Mouse (Mus musculus) liver, embryonic 13.5 days (tissue): Measurements from ENCODE around the gene Gdf10. TPM values are rescaled to one million over a fixed set of nuclear protein-coding genes. Genes with fewer than 3 reads are reported as not detected.
A peak's percentile ranks its signal among the peaks of the same experiment; 100 is the strongest.

Experiments
- ATAC-seq: fragments of 200-750 bp; cut with Nextera tagmentation; 2 replicates; pipeline ENCODE4 v1.8.0; 2017; ENCODE audit warnings: low read depth, mild to moderate bottlenecking, moderate number of reproducible peaks, moderate library complexity
- DNase-seq: peaks from one replicate; pipeline ENCODE4 v3.0.0; 2022
- H3K27ac ChIP-seq: fragments of 300-500 bp; sonication (generic); 2 replicates; pipeline ENCODE4 v1.5.1; 2015; ENCODE audit warnings: moderate library complexity, mild to moderate bottlenecking, inconsistent platforms
- H3K27me3 ChIP-seq: fragments of 300-500 bp; sonication (generic); 2 replicates; pipeline ENCODE4 v1.6.1; 2015; ENCODE audit warnings: mild to moderate bottlenecking, inconsistent platforms
- H3K36me3 ChIP-seq: fragments of 300-500 bp; sonication (generic); 2 replicates; pipeline ENCODE4 v1.6.1; 2015; ENCODE audit warnings: mild to moderate bottlenecking, inconsistent platforms
- H3K4me1 ChIP-seq: fragments of 300-500 bp; sonication (generic); replicated peaks from 2 replicates; pipeline ENCODE4 v1.6.1; 2015; ENCODE audit warnings: inconsistent platforms
- H3K4me2 ChIP-seq: fragments of 300-500 bp; sonication (generic); 2 replicates; pipeline ENCODE4 v1.6.1; 2015; ENCODE audit warnings: inconsistent platforms, mild to moderate bottlenecking, moderate library complexity
- H3K4me3 ChIP-seq: fragments of 300-500 bp; sonication (generic); replicated peaks from 2 replicates; pipeline ENCODE4 v1.5.1; 2015; ENCODE audit warnings: mild to moderate bottlenecking, inconsistent platforms
- H3K9ac ChIP-seq: fragments of 300-500 bp; sonication (generic); 2 replicates; pipeline ENCODE4 v1.6.1; 2015; ENCODE audit warnings: mild to moderate bottlenecking, inconsistent platforms
- H3K9me3 ChIP-seq: fragments of 300-500 bp; sonication (generic); replicated peaks from 2 replicates; pipeline ENCODE4 v1.6.1; 2016; ENCODE audit warnings: inconsistent platforms
- WGBS: fragments of 180-500 bp; shearing (Covaris S2); methylation state at CpG from one replicate; pipeline ENCODE4 v1.1.7; 2015; ENCODE audit not compliant: insufficient replicate concordance; 5-methylcytosine and 5-hydroxymethylcytosine counted together
- polyA plus RNA-seq: library from polyadenylated mRNA; unstranded; fragments of >200 nt; fragmentation: Nextera tagmentation; extraction: Ambion mirVana; gene quantifications from 2 replicates; pipeline ENCODE4 v1.2.1, GENCODE M21; 2015

Gdf10 gene
- polyA plus RNA-seq, 1 experiment from 2014 or later, result 5.6 TPM

DNA sequence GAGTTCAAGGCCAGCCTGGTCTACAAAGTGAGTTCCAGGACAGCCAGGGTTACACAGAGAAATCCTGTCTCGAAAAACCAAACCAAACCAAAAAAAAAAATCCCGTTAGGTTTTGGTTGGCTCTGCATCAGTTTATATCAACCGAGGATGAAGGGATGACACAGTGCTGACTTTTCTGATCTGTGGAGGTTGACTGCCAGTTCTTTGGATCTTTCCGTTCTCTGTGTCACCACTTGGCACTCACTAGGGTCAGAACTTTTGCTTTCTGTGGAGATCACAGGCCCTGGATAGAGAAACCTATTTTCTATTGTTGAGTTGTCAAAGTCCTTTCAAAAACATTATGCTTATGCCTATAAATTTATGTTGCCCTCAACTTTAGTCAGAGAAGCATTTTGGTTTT lies 20.6 kb upstream of the Gdf10 start:
- Histone ChIP-seq H3K27me3 (no peaks in the 10 kb centered on the region), H3K4me2 (no peak overlapping the region), H3K27ac (no peak overlapping the region), H3K9ac (no peak overlapping the region), H3K4me3 (no peak overlapping the region), H3K9me3 (no peaks in the 10 kb centered on the region), H3K4me1 (no peaks in the 10 kb centered on the region), H3K36me3 (no peaks in the 10 kb centered on the region)
- DNase-seq, result no peak
- ATAC-seq, result no peak
- 67% methylated on average over 4 of the region's 4 CpGs for whole genome bisulfite sequencing

DNA sequence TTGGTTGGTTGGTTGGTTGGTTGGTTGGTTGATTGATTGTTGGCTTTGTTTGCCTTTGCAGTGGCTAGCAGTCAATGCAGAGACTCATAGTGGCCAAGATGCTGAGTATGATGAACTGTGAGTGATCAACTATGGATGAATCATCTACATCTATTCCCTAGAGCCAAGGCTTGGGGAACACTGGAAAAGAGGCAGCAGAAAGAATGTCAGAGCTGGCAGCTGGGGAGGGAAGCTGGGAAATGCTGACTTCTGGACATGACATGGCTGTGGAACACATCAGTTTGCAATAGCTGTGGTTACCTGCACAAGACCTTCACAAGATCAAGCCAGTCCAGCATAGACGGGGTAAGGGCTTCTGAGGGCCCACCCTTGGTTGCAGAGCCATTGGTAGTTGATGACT lies 20.2 kb upstream of the Gdf10 start:
- Histone ChIP-seq H3K4me1 (no peaks in the 10 kb centered on the region), H3K4me3 (no peak overlapping the region), H3K9ac (no peak overlapping the region), H3K27ac (no peak overlapping the region), H3K4me2 (no peak overlapping the region), H3K27me3 (no peaks in the 10 kb centered on the region), H3K9me3 (no peaks in the 10 kb centered on the region), H3K36me3 (no peaks in the 10 kb centered on the region)
- ATAC-seq, result no peak
- 45% methylated on average over 1 of the region's 1 CpGs for WGBS
- no peak for DNase-seq

DNA sequence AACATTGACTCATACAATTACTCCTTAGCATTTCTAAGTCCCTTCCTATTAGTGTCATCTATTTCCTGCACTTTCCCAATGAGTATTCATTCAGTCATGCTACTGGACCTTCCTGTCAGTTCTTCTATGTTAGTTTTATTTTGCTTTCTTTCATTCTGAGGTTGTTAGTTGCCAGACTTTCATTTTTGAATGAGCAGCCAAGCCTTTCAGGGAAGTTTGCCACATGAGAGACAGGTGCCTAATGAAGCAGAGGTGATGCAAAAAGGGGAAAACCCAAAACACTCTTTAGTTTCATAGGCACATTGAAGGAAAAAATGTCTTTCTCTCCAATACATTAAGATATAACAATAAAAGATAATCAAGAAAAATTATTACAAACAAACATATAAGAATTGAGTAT lies 18.5 kb upstream of the Gdf10 start:
- no peak overlapping the region for H3K9ac ChIP-seq
- no peaks in the 10 kb centered on the region for H3K9me3 ChIP-seq
- H3K27me3 ChIP-seq, result no peaks in the 10 kb centered on the region
- H3K4me3 ChIP-seq, result no peak overlapping the region
- no peaks in the 10 kb centered on the region for H3K36me3 ChIP-seq
- DNase-seq (no peak), ATAC-seq (no peak)
- no peak overlapping the region for H3K4me2 ChIP-seq
- H3K27ac ChIP-seq, result no peak overlapping the region
- no peaks in the 10 kb centered on the region for H3K4me1 ChIP-seq

DNA sequence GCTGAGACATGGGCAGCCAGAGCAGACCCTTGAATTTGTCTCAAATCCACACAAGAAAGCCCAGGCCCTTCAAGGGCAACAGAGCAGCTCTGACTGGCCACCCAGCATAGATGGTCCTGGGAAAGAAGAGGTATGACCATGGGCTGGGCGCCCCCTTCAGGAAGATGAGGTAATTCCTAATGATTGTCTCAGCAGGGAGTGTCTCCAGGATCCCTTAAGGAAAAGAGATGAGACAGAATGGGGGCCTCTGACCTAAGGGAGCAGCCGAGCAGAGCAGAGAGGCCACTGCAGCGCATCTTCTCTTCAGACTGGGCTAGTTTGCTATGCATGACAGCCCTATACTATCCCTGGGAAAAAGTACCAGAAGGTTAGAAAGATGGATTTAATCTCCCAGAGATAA lies 9.7 kb upstream of the Gdf10 start:
- H3K27ac ChIP-seq, result no peak overlapping the region
- H3K4me2 ChIP-seq, result no peak overlapping the region
- no peak overlapping the region for H3K4me3 ChIP-seq
- 38% methylated on average over 3 of the region's 3 CpGs for WGBS
- no peak overlapping the region for H3K9ac ChIP-seq
- H3K36me3 ChIP-seq, result no peaks in the 10 kb centered on the region
- no peaks in the 10 kb centered on the region for H3K27me3 ChIP-seq
- DNase-seq (no peak), ATAC-seq (no peak)
- no peaks in the 10 kb centered on the region for H3K9me3 ChIP-seq
- H3K4me1 ChIP-seq, result no peaks in the 10 kb centered on the region

DNA sequence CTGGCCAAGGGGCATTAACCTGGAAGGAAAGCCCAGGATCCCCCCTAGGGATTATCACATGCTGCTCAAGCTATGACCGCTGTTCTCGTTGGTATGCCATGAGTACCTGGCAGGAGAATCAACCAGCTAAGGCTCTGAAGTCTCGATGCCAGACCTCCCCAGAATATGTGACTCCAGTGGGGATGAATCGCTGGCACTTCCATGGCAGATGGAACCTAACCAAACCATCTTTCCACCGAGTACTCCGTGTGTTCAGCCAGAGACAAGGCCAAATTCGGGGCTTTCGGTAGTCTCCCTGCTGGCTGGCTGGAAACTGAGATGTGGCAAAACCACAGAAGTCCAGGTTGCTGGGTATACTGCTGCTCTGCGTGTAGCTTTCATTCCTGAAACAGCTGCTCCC lies 9.2 kb upstream of the Gdf10 start:
- Histone ChIP-seq H3K9ac (no peak overlapping the region), H3K9me3 (no peaks in the 10 kb centered on the region), H3K4me3 (no peak overlapping the region), H3K4me1 (no peaks in the 10 kb centered on the region), H3K27me3 (peaks cover 2% of the 10 kb centered on the region; the same call in 1 of the 2 replicates), H3K27ac (no peak overlapping the region), H3K36me3 (no peaks in the 10 kb centered on the region), H3K4me2 (no peak overlapping the region)
- ATAC-seq, result no peak
- 70% methylated on average over 9 of the region's 9 CpGs for WGBS
- DNase-seq, result no peak

DNA sequence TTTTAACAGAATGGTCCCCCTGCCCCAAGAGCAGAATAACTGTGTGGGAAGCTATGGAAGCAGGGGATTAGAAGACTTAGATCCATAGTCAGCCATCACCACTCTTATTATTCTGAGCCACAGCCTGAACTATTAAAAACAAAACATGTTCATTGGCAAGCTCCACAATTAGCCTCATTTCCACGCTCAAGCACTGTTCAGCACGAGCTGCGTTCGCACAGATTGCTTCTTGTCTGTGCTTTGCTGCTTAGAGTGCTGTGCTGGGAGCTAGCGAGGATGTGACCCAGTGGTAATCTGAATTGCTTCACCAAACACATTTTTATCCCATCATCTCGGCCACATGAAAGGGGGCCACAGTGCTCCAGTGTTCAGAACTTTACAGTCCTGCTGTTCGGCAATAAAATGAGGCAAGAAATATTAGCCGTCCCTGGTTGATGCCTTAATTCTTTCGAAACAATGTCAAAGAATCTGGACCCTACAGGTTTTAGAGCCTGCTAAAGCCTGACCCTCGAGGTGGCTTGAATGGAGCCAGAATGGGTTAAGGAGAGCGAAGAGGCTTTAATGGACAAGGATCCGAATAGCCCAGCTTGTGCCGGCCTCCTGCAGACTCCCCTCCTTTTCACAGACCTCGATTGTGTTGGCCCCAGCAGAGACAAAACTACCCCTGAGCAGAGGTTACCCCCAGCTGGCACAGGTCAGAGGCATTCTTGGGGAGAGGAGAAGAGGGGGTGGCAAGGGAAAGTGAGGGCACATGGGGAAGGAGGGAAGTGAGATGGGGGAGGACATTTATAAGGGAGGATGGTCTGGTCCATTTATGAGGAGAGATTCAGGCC lies 2.4 kb upstream of the Gdf10 start:
- Histone ChIP-seq H3K27ac (no peak overlapping the region), H3K36me3 (no peaks in the 10 kb centered on the region), H3K27me3 (peaks cover 67% of the 10 kb centered on the region), H3K9me3 (no peaks in the 10 kb centered on the region), H3K4me3 (no peak overlapping the region), H3K9ac (no peak overlapping the region), H3K4me1 (no peaks in the 10 kb centered on the region), H3K4me2 (no peak overlapping the region)
- DNase-seq (no peak), ATAC-seq (no peak)
- WGBS, result 51% methylated on average over 14 of the region's 14 CpGs

DNA sequence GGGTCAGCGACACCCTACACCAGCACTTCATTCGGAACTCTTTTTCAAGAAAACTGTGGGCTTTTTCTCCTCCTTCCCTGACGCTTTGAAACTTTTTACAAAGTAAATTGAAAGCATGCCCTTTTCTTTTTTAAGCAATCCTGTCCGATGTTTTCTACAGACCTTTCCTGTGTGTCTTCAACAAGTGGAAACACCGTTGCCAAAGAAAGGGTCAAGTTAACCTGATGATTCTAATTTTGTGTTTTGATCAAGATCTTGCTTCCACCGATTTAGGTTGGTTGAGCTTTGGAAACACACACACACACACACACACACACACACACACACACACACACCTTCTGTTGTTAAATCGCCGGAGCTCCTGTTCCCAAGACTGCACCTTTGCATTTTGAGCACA lies 618 bp upstream of the Gdf10 start:
- no peak for DNase-seq
- Histone ChIP-seq H3K4me2 (peak overlapping the region; percentile 58), H3K27ac (no peak overlapping the region), H3K36me3 (no peaks in the 10 kb centered on the region), H3K9ac (no peak overlapping the region), H3K9me3 (no peaks in the 10 kb centered on the region), H3K4me3 (peak overlapping the region; percentile 41; the same call in 1 of the 2 replicates), H3K27me3 (peaks cover 78% of the 10 kb centered on the region), H3K4me1 (no peaks in the 10 kb centered on the region)
- ATAC-seq, result no peak
- 18% methylated on average over 8 of the region's 8 CpGs for WGBS

DNA sequence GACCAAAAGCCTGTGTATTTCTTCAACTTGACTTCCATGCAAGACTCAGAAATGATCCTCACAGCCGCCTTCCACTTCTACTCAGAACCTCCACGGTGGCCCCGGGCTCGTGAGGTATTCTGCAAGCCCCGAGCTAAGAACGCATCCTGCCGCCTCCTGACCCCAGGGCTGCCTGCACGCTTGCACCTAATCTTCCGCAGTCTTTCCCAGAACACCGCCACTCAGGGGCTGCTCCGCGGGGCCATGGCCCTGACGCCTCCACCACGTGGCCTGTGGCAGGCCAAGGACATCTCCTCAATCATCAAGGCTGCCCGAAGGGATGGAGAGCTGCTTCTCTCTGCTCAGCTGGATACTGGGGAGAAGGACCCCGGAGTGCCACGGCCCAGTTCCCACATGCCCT lies 8.5 kb downstream of the Gdf10 start:
- Histone ChIP-seq H3K4me3 (no peak overlapping the region), H3K27ac (no peak overlapping the region), H3K9ac (no peak overlapping the region), H3K27me3 (peaks cover 25% of the 10 kb centered on the region), H3K4me1 (no peaks in the 10 kb centered on the region), H3K4me2 (no peak overlapping the region), H3K36me3 (no peaks in the 10 kb centered on the region), H3K9me3 (no peaks in the 10 kb centered on the region)
- ATAC-seq, result no peak
- WGBS, result 33% methylated on average over 17 of the region's 17 CpGs
- DNase-seq, result no peak

DNA sequence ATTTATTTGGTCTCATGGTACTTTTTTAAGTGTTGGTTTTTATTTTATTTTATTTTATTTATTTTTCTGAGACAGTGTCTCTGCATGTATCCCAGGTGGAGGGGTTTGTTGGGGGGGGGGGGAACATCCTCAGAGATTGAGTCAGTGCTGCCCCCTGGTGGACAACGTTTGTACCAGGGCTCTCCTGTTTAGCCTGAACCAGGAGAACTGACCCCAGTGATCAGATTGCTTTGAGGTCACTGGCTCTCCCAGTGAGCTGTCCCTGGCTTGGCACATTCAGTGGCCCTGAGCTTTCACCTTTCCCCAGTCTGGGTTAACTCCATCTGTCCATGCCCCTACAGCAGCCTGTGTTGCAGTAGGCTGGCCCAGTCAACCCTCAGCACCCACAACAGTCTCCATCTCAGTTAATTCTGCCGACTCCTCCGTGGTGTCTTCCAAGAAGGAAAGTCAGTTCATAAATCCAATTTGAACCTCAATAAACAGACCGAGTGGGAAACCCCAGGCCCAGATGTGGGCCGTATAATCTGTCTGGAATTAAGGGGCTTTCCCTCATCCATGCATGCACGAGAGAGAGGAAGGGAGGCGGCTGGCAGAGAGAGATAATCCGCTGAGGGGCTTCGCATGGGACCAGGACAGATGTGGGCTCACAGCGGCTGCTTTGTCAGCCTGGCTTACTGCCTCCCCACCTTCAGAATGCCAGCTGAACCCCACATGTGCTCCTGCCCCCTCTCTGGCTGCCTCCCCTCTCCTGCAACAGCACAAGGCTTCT lies 9.7 kb downstream of the Gdf10 start:
- H3K27ac ChIP-seq, result no peak overlapping the region
- H3K9ac ChIP-seq, result no peak overlapping the region
- DNase-seq (no peak), ATAC-seq (no peak)
- no peak overlapping the region for H3K4me2 ChIP-seq
- peaks cover 22% of the 10 kb centered on the region for H3K27me3 ChIP-seq
- H3K4me3 ChIP-seq, result no peak overlapping the region
- H3K36me3 ChIP-seq, result no peaks in the 10 kb centered on the region
- 50% methylated on average over 10 of the region's 10 CpGs for WGBS
- H3K4me1 ChIP-seq, result no peaks in the 10 kb centered on the region
- H3K9me3 ChIP-seq, result no peaks in the 10 kb centered on the region

DNA sequence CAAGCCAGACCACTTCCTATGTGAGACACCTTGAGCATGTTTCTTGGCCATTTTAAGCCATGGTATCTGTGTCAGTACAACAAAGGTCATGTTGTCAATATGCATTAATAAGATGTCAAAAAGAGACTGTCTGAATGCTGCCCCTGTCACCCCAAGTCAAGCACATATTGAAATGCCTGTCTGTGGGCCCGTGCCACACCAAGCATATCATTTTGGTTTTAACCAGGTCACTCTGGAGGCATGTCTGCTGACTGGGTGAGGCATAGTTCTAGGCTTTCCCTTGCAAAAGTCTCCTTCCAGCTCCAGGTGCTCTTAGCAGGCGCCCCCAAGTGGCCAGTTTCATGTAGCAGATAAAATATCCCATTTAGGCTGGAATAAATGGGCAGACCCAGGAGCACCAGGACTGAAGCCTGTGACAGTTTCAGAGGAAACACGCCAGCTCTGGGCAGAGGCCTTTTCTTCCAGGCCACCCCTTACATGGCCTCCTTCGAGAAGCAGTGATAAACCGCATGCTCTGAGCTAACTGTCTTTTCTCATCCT lies 10.5 kb downstream of the Gdf10 start:
- no peaks in the 10 kb centered on the region for H3K4me1 ChIP-seq
- no peak overlapping the region for H3K9ac ChIP-seq
- no peak overlapping the region for H3K27ac ChIP-seq
- H3K4me3 ChIP-seq, result no peak overlapping the region
- 22% methylated on average over 5 of the region's 5 CpGs for WGBS
- H3K36me3 ChIP-seq, result no peaks in the 10 kb centered on the region
- peaks cover 22% of the 10 kb centered on the region for H3K27me3 ChIP-seq
- DNase-seq, result no peak
- H3K4me2 ChIP-seq, result no peak overlapping the region
- ATAC-seq, result no peak
- H3K9me3 ChIP-seq, result no peaks in the 10 kb centered on the region

DNA sequence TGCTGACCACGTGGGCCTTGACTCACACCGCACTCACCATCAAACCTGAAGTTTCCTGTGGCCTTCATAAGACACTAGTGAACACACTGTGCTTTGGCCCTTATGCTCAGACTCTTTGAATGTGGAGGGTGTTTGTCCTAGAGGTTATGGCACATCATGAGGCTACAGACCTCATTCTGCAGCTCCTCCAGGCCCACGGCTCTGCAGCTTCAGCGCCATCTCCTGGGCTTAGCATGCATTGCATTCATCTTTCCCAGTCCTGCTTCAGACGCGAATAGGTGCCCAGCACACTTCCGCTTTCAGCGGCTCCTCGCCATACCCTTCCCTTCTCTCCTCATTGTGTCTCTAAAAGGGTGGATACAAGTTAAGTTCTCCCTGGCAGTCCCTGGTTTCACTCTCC lies 15.7 kb downstream of the Gdf10 start:
- H3K9ac ChIP-seq, result no peak overlapping the region
- 17% methylated on average over 9 of the region's 9 CpGs for WGBS
- no peaks in the 10 kb centered on the region for H3K36me3 ChIP-seq
- no peak overlapping the region for H3K4me3 ChIP-seq
- no peaks in the 10 kb centered on the region for H3K4me1 ChIP-seq
- no peaks in the 10 kb centered on the region for H3K27me3 ChIP-seq
- DNase-seq, result no peak
- no peak overlapping the region for H3K27ac ChIP-seq
- no peak for ATAC-seq
- no peak overlapping the region for H3K4me2 ChIP-seq
- no peaks in the 10 kb centered on the region for H3K9me3 ChIP-seq
